Mouse (Mus musculus): Measurements from ENCODE around the gene Tbx6. TPM values are rescaled to one million over a fixed set of nuclear protein-coding genes. Genes with fewer than 3 reads are reported as not detected.
"Not testable (repeated sequence)": the region's sequence is repeated elsewhere in the genome, so short reads cannot be mapped to it uniquely, and the experiment has no call there.

Gene Tbx6
- polyA plus RNA-seq, 1 experiment from 2014 or later: 0.49 TPM

DNA sequence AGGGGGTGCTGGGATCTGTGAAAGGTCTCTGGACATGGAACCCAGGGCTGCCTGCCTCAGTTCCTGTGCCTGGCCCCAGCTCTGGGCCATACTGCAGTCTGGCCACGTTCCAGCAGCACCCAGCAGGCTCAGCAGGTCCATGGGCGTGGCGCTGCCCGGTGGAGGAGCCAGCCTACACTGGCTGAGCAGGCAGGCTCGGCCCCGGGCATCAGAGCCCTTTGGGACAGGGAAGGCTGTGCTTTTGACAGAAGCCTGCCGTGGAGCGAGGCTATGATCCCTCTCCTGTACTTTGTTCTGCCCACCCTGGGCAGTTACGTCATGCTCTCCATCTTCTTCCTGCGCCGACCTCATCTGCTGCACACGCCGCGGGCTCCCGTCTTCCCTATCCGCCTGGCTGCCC lies 15.1 kb upstream of the Tbx6 start, which contains the start of gene Gdpd3:
Gene Gdpd3, plus strand, starts transcription at position 134 of the 400 bp plus-strand sequence.
- ChIA-PET POLR2A (interaction anchor here (1.3 kb wide), 1 partner anchor 9 kb away, joined by 3 read pairs; no protein-coding TSS in a partner anchor), CTCF (interaction anchor here (1.1 kb wide), 1 partner anchor 9 kb away, joined by 3 read pairs; no protein-coding TSS in a partner anchor)
- in situ Hi-C loops (cut with MboI; ENCODE audit: low pct_unique_long_range_greater_than_20kb): no loop called here
- no peaks in the 10 kb centered on the region for H3K27me3 ChIP-seq
- no peak for DNase-seq (ENCODE audit: low read depth, low spot score)
- TF ChIP-seq CTCF (IDR thresholded peaks at IDR 0.05): no peak
- ATAC-seq: no peak

DNA sequence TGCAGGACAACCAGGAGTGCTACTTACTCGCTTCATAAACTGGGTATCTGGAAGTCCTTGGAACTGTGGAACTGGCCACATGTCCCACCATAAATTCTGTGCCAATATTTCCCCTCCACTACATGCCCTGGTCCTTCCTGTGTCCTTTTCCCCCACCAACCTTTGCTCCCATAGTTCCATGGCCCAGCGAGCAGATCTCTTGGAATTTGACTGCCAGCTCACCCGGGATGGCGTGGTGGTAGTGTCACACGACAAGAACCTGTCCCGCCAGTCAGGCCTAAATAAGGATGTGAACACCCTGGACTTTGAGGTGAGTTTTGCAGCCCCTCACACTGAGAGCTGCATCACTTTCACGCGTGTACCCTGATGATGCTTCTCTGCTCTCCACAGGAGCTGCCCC lies 14.3 kb upstream of the Tbx6 start:
- CTCF ChIA-PET: interaction anchor here (2.3 kb wide), 1 partner anchor 13 kb away, joined by 9 read pairs; no protein-coding TSS in a partner anchor
- no peaks in the 10 kb centered on the region for H3K27me3 ChIP-seq
- POLR2A ChIA-PET: no interaction called here
- no peak for DNase-seq (ENCODE audit: low read depth, low spot score)
- ATAC-seq: no peak
- TF ChIP-seq CTCF (IDR thresholded peaks at IDR 0.05): no peak
- in situ Hi-C loops (cut with MboI; ENCODE audit: low pct_unique_long_range_greater_than_20kb): no loop called here

DNA sequence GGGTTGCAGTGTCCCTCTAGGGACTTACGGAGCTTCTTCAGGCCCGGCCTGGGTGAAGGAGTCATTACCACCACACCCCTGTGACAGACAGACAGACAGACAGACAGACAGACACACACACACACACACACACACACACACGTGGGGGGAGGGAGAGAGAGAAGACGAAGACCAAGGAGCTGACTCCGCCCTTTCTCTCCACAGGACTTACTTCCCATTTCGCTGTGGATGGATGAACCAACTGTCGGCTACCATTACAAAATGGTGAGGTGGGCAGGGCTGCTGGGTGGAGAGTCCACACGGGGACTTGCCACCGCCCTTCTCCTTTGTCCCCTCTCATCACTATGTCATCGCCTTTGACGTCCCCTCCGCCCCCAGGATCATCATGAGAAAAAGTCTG lies 10.5 kb upstream of the Tbx6 start:
- ChIA-PET POLR2A (no interaction called here), CTCF (interaction anchor here (1.4 kb wide), 1 partner anchor 10 kb away, joined by 5 read pairs; no protein-coding TSS in a partner anchor)
- H3K27me3 ChIP-seq: no peaks in the 10 kb centered on the region
- in situ Hi-C loops (cut with MboI; ENCODE audit: low pct_unique_long_range_greater_than_20kb): no loop called here
- DNase-seq (ENCODE audit: low read depth, low spot score) (no peak), ATAC-seq (no peak)
- no peak for TF ChIP-seq CTCF (IDR thresholded peaks at IDR 0.05)

DNA sequence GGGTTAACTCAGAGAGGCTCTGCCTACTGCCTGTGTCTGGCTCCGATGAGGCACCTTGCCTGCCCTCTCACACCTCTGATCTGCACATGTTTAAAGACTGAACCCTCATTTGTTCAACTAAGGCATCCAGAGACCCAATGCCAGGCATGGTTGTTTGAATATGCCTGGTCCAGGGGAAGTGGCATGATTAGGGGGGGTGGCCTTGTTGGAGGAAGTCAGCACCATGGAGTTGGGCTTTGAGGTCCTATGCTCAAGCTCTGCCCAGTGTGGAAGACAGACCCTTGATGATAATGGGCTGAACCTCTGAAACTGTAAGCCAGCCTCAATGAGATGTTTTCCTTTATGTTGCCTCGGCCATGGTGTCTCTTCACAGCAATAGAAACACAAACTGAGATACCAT lies 7.9 kb upstream of the Tbx6 start:
- ChIA-PET POLR2A (no interaction called here), CTCF (no interaction called here)
- ATAC-seq (no peak), DNase-seq (ENCODE audit: low read depth, low spot score) (no peak)
- no peaks in the 10 kb centered on the region for H3K27me3 ChIP-seq
- TF ChIP-seq CTCF (IDR thresholded peaks at IDR 0.05): no peak
- in situ Hi-C loops (cut with MboI; ENCODE audit: low pct_unique_long_range_greater_than_20kb): no loop called here

DNA sequence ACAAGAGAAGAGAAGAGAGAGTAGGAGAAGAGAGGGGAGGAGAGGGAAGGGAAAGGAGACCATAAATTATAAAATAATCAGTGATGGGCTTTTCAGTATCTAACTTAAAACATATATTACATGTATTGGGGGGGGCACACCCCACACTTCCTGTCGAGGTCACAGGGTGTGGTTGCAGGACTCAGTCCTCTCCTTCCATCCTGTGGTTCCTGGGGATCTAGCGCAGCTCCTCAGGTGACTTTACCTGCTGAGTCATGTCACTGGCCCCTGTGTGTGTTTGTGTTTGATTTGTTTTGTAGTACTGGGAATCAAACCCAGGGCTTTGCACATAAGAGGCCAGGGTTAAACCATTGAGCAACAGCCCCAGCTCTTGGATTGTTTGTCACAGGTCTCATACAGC lies 6.8 kb upstream of the Tbx6 start:
- H3K27me3 ChIP-seq: no peaks in the 10 kb centered on the region
- ChIA-PET CTCF (interaction anchor here (1.0 to 1.6 kb wide), 3 partner anchors 9 to 24 kb away, joined by 3 to 4 read pairs (median 3); no protein-coding TSS in a partner anchor), POLR2A (interaction anchor here (1.4 to 2.1 kb wide), 2 partner anchors 14 to 25 kb away, joined by 5 to 6 read pairs; no protein-coding TSS in a partner anchor)
- DNase-seq (ENCODE audit: low read depth, low spot score) (no peak), ATAC-seq (no peak)
- in situ Hi-C loops (cut with MboI; ENCODE audit: low pct_unique_long_range_greater_than_20kb): no loop called here
- no peak for TF ChIP-seq CTCF (IDR thresholded peaks at IDR 0.05)

DNA sequence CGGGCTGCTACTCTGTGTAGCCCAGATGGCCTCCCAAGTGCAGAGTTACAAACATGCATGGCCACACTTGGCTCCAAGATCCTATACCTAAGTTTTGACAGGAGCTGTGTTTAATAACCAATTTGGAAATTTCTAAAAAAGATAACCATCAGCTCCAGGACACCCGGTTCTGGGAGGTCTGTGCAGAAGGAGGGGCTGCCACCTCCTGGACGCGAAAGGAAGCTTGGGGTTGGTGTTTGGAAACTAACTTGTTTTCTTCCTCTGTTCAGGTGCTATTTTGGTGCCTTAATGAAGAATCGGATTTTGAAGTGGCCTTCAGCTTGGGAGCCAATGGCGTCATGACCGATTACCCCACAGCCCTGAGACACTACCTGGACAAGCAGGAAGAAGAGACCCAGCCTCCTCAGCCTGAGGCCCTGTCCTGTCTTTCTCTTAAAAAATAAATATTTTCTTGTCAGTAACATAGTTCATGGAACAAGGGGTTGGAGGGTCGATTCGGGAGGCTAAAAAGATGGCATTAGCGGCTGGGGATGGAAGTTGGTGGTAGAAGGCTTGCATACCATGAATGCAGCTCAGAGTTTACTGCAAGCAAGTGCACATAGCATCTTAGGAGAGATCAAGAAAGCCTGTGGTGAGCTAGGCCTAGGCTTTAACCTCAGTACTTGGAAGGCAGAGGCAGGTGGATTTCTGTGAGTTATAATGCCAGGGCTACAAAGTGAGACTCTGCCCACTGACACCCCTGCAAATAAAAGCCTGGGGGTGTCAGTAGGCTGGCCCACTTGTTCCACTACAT lies 5.9 kb upstream of the Tbx6 start:
- no peaks in the 10 kb centered on the region for H3K27me3 ChIP-seq
- POLR2A ChIA-PET: interaction anchor here (0.8 to 2.1 kb wide), 4 partner anchors 10 to 24 kb away, joined by 3 to 6 read pairs (median 4); partner anchors contain the start of genes Gdpd3 and Ppp4c
- DNase-seq (ENCODE audit: low read depth, low spot score) (no peak), ATAC-seq (no peak)
- TF ChIP-seq CTCF (IDR thresholded peaks at IDR 0.05): no peak
- CTCF ChIA-PET: interaction anchor here (0.6 to 1.6 kb wide), 5 partner anchors 10 to 119 kb away, joined by 3 to 4 read pairs (median 3); no protein-coding TSS in a partner anchor
- in situ Hi-C loops (cut with MboI; ENCODE audit: low pct_unique_long_range_greater_than_20kb): no loop called here

GRCm38 (mm10) chr7:126775978-126776234 lies 5.4 kb upstream of the Tbx6 start:
- ChIA-PET POLR2A (interaction anchor here (1.4 to 2.1 kb wide), 3 partner anchors 15 to 24 kb away, joined by 3 to 6 read pairs (median 5); partner anchors contain the start of gene Ppp4c), CTCF (interaction anchor here (1.4 kb wide), 1 partner anchor 10 kb away, joined by 3 read pairs; no protein-coding TSS in a partner anchor)
- no peaks in the 10 kb centered on the region for H3K27me3 ChIP-seq
- in situ Hi-C loops (cut with MboI; ENCODE audit: low pct_unique_long_range_greater_than_20kb): no loop called here
- DNase-seq (ENCODE audit: low read depth, low spot score): no peak
- ATAC-seq: no peak
- no peak for TF ChIP-seq CTCF (IDR thresholded peaks at IDR 0.05)

- no peak for TF ChIP-seq CTCF (IDR thresholded peaks at IDR 0.05)
- ChIA-PET CTCF (no interaction called here), POLR2A (interaction anchor here (0.6 to 2.7 kb wide), 4 partner anchors 15 to 189 kb away, joined by 3 to 8 read pairs (median 7); partner anchors contain the start of gene Ppp4c)
- no peaks in the 10 kb centered on the region for H3K27me3 ChIP-seq
- ATAC-seq (peak; percentile 75), DNase-seq (ENCODE audit: low read depth, low spot score) (peak; percentile 46)
- in situ Hi-C loops (cut with MboI; ENCODE audit: low pct_unique_long_range_greater_than_20kb): no loop called here
Observed at GRCm38 (mm10) chr7:126776598-126777057, 4.7 kb upstream of the Tbx6 start, which contains the start of gene Ypel3. Ypel3 (plus strand) TSS chr7:126776955.

DNA sequence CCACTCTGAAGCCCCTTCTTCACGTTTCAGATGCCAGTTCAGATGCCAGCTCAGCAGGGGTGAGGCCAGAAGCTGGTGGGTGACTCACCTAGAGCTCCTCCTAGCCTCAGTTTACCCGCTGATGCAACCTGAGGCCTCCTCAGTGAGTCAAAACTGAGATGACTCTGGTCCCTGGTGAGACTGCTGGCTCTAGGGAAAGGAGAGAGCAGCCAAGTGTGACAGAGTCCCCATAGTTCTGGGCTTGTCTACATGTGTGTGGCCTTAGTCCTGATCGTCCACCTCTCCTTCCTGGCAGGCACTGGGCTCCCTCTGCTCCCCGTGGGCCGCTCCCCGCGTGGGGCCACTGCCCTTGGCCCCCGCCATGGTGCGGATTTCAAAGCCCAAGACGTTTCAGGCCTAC lies 3.8 kb upstream of the Tbx6 start:
- CTCF ChIA-PET: no interaction called here

DNA sequence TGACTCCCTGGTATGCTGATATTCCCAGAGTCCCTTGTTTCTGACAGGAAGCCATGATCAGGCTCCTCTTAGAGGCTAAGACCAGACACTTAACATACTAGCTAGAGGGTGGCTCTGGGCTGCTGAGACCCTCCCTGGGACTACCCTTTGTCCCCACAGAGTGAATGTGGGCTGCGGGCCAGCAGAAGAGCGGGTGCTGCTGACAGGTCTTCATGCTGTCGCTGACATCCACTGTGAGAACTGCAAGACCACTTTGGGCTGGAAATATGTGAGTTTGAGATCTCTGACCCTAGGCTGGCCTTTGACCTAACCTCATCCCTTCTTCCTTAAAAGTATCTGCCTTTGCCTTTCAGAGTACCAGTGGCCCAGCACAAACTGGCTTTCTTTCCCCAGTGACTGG lies 3.1 kb upstream of the Tbx6 start:
- ChIA-PET CTCF (no interaction called here), POLR2A (interaction anchor here (2.7 kb wide), 1 partner anchor 21 kb away, joined by 7 read pairs; no protein-coding TSS in a partner anchor)
- TF ChIP-seq CTCF (IDR thresholded peaks at IDR 0.05): no peak
- DNase-seq (ENCODE audit: low read depth, low spot score): no peak
- no peaks in the 10 kb centered on the region for H3K27me3 ChIP-seq
- no peak for ATAC-seq
- in situ Hi-C loops (cut with MboI; ENCODE audit: low pct_unique_long_range_greater_than_20kb): no loop called here

More for the DNA sequence above, 3.8 kb upstream of the Tbx6 start:
- ATAC-seq (no peak), DNase-seq (ENCODE audit: low read depth, low spot score) (no peak)
- in situ Hi-C loops (cut with MboI; ENCODE audit: low pct_unique_long_range_greater_than_20kb): no loop called here
- TF ChIP-seq CTCF (IDR thresholded peaks at IDR 0.05): no peak
- POLR2A ChIA-PET: interaction anchor here (0.7 to 2.7 kb wide), 3 partner anchors 14 to 22 kb away, joined by 7 to 8 read pairs (median 7); no protein-coding TSS in a partner anchor
- no peaks in the 10 kb centered on the region for H3K27me3 ChIP-seq

GRCm38 (mm10) chr7:126779101-126779500 lies 2.2 kb upstream of the Tbx6 start:
- ChIA-PET POLR2A (interaction anchor here (0.9 to 2.7 kb wide), 2 partner anchors 20 to 135 kb away, joined by 5 to 7 read pairs; no protein-coding TSS in a partner anchor), CTCF (interaction anchor here (0.8 to 1.9 kb wide), 5 partner anchors 11 to 86 kb away, joined by 3 to 11 read pairs (median 4); no protein-coding TSS in a partner anchor)
- in situ Hi-C loops (cut with MboI; ENCODE audit: low pct_unique_long_range_greater_than_20kb): not testable (repeated sequence)

More at GRCm38 (mm10) chr7:126779101-126779500, 2.2 kb upstream of the Tbx6 start:
- not testable (repeated sequence) for H3K27me3 ChIP-seq; DNase-seq (ENCODE audit: low read depth, low spot score); ATAC-seq

Data from Patski (cell line).